ENCODE assay signal across 8 mouse cellular contexts in genomic region chrX:140277978-140278729, GRCm38 (mm10).
DNase-seq lines count a peak whose midpoint lies in the region; ATAC-seq and TF ChIP-seq lines count a peak whose summit lies in the region.

No protein-coding gene starts in this region.

- H3K27me3 ChIP-seq in E14TG2a.4 (ENCODE audit: insufficient read depth, low read length) = peaks cover 61% of the 10 kb centered on the region
- H3K27me3 ChIP-seq in forebrain, embryonic 12.5 days = peaks cover 80% of the 10 kb centered on the region
- peaks cover 44% of the 10 kb centered on the region for H3K27me3 ChIP-seq in neural tube, embryonic 12.5 days (replicated peaks)

- H3K36me3 ChIP-seq in E14TG2a.4 (ENCODE audit: insufficient read depth, low read length) = no peaks in the 10 kb centered on the region
- no peaks in the 10 kb centered on the region for H3K36me3 ChIP-seq in forebrain, embryonic 12.5 days (replicated peaks)
- no peaks in the 10 kb centered on the region for H3K36me3 ChIP-seq in neural tube, embryonic 12.5 days

- no peak overlapping the region for H3K27ac ChIP-seq in forebrain, embryonic 12.5 days
- peak overlapping the region; percentile 37; the same call in 1 of the 2 replicates for H3K27ac ChIP-seq in neural tube, embryonic 12.5 days

- intact Hi-C loops in left cerebral cortex, postnatal 14 days (cut with DNase I) = no loop called here

- TF ChIP-seq CTCF in E14TG2a.4 (conservative IDR thresholded peaks at IDR 0.05; ENCODE audit: low read length) = no peak

- no peaks in the 10 kb centered on the region for H3K9me3 ChIP-seq in E14TG2a.4 (ENCODE audit: low read length)
- no peaks in the 10 kb centered on the region for H3K9me3 ChIP-seq in forebrain, embryonic 12.5 days
- no peaks in the 10 kb centered on the region for H3K9me3 ChIP-seq in neural tube, embryonic 12.5 days

- H3K4me1 ChIP-seq in E14TG2a.4 (replicated peaks; ENCODE audit: low read depth, low read length) = peaks cover 3% of the 10 kb centered on the region; the same call in 1 of the 2 replicates
- 0 out of 2 replicates have a peak, but pooled peaks cover 3% of the 10 kb centered on the region for H3K4me1 ChIP-seq in forebrain, embryonic 12.5 days
- 0 out of 2 replicates have a peak, but pooled peaks cover 7% of the 10 kb centered on the region for H3K4me1 ChIP-seq in neural tube, embryonic 12.5 days

- 22% methylated on average over 67 of the region's 69 CpGs for WGBS in forebrain, embryonic 12.5 days
- 16% methylated on average over 69 of the region's 69 CpGs for WGBS in neural tube, embryonic 12.5 days

- peak overlapping the region; percentile 69 for H3K4me2 ChIP-seq in forebrain, embryonic 12.5 days
- H3K4me2 ChIP-seq in neural tube, embryonic 12.5 days (replicated peaks) = peak overlapping the region; percentile 66

- H3K4me3 ChIP-seq in E14TG2a.4 (replicated peaks; ENCODE audit: low read length) = peak overlapping the region; percentile 74
- peak overlapping the region; percentile 54 for H3K4me3 ChIP-seq in forebrain, embryonic 12.5 days (replicated peaks)
- peak overlapping the region; percentile 56 for H3K4me3 ChIP-seq in neural tube, embryonic 12.5 days

- H3K9ac ChIP-seq in forebrain, embryonic 12.5 days = peak overlapping the region; percentile 55
- H3K9ac ChIP-seq in neural tube, embryonic 12.5 days = peak overlapping the region; percentile 66

- peak; percentile 37 to 40 for DNase-seq in cerebellum, postnatal 10 days
- DNase-seq in cerebellum, adult 9-10 months = no peak
- DNase-seq in left cerebral cortex, postnatal 14 days (ENCODE audit: low spot score in 2 of 2) = peak; percentile 10 to 23
- no peak for DNase-seq in cerebellum, adult 18-20 months

- peak; percentile 27 for ATAC-seq in forebrain, embryonic 12.5 days (ENCODE audit: low FRiP score)
- ATAC-seq in neural tube, embryonic 12.5 days (ENCODE audit: low FRiP score, low read depth) = peak; percentile 48
- no peak for ATAC-seq in monocyte, adult 5-6 weeks (replicated peaks; ENCODE audit: insufficient number of reproducible peaks, low FRiP score, low TSS enrichment, poor library complexity, severe bottlenecking)

Comparison
In these comparisons a context has a peak if more than half of its experiments do, and no peak if none do; other contexts are left out.
1. DNase-seq: peak in cerebellum, postnatal 10 days (2 of 2) and left cerebral cortex, postnatal 14 days (2 of 2); none in cerebellum, adult 9-10 months (single experiment) and cerebellum, adult 18-20 months (0 of 2).
2. Peak in every context shown above with its lines, with median percentiles within 50 percentile points of each other: H3K4me3 ChIP-seq.